Mouse (Mus musculus) T-helper 1 cell (primary cell): ENCODE measurements around the gene Mgat4b.

Experiments used
- in situ Hi-C: fragments of 300-600 bp; cut with MboI, MseI; formaldehyde crosslinking; loops from one replicate; pipeline ENCODE4 v1.15.1; 2025; ENCODE audit warnings: high pct_unique_total_duplicates

The Mgat4b gene

DNA sequence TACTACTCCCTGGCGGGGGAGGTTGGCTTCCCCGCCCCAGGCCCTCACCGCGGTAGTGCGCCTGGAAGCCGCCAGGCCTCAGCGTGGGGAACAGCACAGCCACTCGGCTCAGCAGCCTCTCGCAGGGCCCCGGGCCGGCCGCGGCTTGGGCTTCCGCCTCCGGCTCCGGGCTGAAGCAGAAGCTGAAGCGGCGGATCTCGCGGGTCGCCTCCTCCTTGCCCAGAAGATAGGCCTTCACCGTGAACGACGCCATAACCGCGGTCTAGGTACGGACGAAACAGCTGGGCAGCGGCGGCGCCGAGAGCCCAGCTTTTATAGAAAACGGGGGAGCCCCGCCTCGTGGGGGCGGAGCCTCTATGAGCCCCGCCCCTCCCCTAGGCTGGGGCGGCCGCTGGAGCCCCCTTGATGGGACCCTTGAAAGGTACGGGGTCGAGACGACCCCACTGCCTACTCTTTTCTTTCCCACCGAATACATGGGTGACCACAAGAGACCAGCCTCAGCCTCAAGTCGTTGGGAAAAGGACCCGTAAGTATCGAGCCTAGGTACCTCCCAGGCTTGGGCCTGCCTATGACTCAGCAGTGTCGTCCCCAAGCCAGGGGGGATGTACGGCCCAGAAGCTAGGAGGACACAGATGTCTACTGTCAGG, at the start of gene Mgat4b, which contains the start of gene Sqstm1:
Mgat4b (plus strand) TSS at position 386 of the 647 bp plus-strand sequence.
Sqstm1 (minus strand) TSS at position 323 of the 647 bp plus-strand sequence.
- in situ Hi-C loops = loop anchor here (10.0 kb wide), 1 partner anchor 1336 kb away; the partner anchor contains the start of gene Irgm1

DNA sequence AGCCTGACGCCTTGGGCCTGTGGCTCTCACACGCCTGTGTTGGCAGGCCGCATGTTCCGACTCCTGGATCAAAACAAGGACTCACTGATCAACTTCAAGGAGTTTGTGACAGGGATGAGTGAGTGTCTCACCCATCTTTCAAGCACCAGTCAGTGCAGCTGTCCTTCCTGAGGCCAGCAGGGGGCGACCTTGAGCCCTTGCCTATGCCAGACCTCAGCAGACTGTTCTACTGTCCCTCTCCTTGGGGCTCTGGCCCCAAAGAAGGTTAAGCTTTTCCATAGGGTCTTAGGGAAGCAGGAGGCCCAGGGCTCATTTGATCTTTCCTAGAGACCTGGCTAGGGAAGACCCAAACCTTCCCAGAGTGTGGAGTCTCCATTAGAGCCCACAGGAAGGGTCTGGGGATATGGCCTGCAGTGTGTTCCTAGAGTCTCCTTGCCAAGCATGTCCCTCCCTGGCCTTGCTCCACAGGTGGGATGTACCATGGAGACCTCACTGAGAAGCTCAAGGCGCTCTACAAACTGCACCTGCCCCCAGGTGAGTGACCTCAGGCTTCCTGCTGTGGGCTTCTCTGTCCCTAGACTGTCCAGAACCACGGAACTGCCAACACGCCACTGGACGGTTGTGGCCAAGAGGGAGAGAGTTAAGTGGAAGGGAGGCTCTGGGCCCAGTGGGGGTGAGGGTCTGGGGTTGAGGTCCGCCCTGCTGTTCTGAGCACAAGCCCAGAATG, 48.9 kb upstream of the Mgat4b start:
- in situ Hi-C loops = loop anchor here (5.0 kb wide), 1 partner anchor 66 kb away; no protein-coding TSS in a partner anchor

DNA sequence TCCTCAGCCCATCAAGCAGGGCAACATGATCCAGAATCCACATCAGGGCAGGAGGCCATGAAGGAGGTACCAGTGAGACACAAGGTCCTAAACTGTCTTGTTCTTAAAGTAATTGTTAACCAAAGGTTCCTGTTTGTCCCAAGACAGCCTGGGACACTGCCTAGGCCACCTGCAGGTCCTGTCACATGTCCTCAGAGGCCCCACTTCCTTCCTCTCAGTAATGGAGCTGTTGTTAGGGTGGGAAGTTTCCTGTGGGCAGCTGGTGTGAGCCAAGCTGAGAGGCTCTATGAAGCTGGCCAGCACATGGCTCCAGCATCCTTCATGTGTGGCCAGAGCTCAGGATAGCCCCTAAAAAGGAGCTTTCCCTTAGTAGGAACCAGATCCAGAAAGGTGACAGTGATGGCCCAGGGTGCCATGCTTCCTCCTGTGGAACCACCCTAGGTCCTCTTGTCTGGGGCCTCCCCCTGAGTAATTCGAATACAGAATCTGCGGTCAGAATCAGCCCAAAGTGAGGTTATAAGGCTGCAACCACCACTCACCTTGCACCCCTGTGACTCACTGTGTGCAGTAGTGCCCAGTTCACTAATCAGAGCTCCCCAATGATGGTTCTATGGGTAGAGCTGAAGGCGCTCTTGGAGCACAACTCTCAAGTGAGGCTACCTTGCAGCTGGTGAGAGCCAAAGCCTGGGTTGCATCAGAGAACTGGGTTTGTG, 48.2 kb upstream of the Mgat4b start:
- in situ Hi-C loops = loop anchor here (5.0 kb wide), 1 partner anchor 65 kb away; no protein-coding TSS in a partner anchor

DNA sequence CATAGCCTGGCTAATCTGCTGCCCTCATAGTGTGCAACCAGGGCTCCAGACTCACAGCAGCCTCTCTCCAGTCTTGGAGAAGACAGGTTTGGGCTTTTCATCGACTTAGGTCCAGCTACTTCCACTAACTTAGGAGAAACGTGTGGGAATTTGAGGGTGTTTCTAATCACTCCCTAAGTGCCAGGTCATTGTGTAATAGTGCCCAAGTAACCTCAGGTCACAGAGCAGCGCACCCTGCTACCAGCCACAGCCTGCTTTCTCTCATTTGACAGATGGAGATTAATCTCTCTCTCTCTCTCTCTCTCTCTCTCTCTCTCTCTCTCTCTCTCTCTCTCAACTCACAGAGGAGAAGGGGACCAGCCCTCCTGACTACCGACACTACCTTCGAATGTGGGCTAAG, 42.3 kb upstream of the Mgat4b start:
- in situ Hi-C loops = no loop called here

DNA sequence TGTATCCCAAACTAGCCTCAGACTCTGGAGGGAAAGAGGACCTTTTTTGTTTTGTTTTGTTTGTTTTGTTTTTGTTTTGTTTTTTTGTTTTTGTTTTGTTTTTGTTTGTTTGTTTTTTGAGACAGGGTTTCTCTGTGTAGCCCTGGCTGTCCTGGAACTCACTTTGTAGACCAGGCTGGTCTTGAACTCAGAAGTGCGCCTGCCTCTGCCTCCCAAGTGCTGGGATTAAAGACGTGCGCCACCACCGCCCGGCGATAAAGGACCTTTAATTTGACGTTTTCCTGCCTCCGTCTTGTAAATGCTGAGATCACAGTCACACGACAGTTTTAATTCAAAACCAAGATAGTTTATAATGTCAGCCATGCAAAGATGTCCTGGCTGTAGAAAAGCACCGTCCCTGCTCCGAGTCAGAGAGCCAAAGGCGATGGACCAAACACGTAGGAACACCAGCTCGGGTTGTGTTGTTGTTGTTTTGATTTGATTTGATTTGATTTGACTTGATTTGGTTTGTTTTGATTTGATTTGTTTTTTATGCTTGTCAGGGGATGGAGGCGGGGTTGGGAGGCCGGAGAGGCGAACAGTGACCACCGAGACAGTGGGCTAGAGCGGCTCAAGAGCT, 36.5 kb upstream of the Mgat4b start, which contains the start of gene Mrnip:
Mrnip (plus strand) TSS at position 334 of the 619 bp plus-strand sequence.
- in situ Hi-C loops = loop anchor here (10.0 kb wide), 1 partner anchor 711 kb away; the partner anchor contains the start of gene Zfp454

DNA sequence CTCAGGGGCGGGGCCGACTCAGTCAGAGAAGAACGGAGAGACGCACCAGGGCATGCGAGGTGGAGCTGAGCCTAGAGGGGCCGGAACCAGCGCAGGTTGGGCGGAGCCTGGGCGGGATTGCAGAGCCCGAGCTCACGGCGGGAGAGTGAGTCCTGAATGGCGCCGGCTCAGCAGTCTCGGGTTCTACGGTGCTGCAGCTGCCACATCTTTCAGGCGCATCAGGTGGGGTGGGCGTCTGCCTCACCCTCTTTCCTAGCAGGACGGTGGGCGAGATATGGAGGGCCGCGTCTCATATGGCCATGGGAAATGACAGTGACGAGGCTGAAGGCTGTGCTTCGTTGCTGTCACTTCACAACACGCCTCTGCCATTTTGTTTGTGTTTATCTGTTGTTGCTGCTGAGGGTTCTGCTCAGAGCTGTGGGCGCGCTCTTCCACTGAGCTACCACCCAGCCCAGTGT, 35.9 kb upstream of the Mgat4b start:
- in situ Hi-C loops = loop anchor here (10.0 kb wide), 1 partner anchor 710 kb away; the partner anchor contains the start of gene Zfp454

DNA sequence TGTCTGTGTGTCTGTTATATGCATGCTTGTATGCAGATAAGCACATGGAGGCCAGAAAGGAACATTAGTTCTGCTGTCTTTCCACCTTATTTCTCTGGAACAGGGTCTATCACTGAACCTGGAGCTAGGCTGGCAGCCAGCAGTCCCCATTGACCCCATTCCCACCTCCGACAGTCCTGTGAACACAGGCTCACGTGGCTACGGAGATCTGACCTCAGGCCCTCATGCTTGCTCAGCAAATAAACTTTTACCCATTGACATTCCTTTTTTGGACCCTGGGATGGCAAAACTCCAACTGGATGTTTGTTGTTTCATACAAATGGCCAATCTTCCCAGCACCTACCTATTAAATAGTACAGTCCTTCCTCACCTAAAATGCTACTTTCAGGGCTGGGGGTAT, 34.3 kb upstream of the Mgat4b start:
- in situ Hi-C loops = loop anchor here (10.0 kb wide), 1 partner anchor 708 kb away; the partner anchor contains the start of gene Zfp454

DNA sequence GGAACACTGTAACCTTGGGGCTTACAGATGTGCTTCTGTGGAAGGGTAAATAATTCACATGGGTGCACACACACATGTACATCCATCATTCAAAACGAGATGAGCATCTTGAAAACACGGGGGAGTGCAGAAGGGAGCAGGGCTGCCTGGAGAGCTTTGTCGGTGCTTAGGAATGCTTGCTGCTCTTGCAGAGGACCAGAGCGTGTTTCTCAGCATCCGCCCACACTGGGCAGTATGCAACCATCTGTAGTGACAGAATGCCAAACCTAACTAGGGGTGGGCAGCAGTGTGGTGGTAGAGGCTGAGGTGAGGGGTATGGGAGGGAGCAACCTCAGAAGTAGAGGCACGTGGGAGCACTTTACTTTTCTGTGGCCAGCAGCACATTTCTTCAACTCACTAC, 33.6 kb upstream of the Mgat4b start:
- in situ Hi-C loops = loop anchor here (10.0 kb wide), 1 partner anchor 708 kb away; the partner anchor contains the start of gene Zfp454

DNA sequence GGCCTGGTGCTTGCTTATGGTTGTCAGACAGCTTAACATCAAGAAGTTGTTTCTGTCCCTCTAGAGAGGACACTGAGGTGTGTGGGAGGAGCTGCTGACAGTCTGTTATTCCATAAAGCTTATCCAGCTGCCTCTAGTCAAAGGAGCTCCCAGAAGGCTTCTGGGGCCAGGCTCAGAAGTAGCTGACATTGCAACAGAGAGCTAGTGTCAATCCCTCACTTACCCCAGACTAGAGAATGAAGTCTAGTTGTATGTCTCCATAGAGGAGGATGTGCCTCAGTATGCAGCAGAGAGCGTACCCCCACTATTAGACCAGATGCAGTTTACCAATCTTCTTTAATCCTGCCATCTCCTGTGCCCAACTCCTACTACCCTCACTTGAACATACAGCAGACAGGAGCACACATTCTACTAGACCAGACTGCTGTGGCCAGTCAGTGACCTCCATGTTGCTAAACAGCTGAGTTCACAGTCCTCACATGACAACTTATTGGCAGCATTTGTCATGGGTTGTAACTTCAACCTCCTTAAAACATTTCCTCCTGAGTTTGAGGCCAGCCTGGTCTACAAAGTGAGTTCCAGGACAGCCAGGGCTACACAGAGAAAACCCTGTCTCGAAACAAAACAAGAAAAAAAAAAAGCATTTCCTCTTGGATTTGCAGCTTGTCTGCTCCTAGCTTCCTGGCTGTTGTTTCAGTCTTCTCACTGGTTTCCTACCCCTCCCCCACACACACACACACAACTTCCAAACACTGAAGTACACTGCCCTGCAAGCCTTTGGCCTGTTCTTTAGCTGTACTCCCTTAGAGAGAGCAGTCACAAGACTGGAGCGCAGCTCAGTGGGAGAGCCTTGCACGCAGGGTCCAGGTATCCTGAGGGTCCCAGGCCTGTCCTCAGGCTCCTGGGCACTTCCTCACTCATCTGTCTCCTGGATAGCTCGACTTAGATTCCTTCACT, 31.9 kb upstream of the Mgat4b start:
- in situ Hi-C loops = loop anchor here (10.0 kb wide), 1 partner anchor 706 kb away; the partner anchor contains the start of gene Zfp454

DNA sequence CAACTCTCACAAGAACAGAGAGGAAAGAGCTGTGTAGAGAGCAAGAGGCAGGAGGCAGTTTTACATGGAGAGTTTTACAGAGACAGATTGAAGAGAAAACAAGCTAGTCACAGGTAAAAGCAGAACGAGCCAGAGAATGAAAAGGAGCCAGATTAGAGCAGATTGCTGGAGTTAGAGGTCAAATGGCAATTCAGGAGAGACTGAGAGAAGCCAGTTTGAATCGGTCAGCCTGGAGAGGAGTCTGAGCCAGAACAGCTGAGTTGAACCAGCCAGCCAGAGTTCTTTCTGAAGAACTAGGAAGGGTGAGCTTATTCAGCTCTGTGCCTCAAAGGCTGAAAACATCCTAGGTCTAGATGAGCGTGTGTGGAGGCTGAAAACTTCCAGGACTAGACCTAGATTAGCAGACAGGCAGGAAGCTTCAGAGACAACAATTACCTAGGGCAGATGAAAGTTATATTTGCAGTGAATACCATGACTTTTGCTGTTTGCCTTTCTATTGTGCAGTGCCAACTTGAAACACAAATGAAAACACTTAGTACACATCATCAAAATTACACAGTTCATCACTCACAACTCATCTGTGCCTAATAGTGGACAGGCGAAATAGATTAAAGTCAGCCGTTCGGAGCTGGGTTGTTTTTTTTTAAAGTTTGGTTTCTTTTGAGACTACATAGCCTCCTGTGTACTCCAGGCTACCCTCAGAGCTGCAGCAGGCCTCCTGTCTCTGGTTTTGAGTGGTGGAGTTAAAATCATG, 30.0 kb upstream of the Mgat4b start:
- in situ Hi-C loops = no loop called here

DNA sequence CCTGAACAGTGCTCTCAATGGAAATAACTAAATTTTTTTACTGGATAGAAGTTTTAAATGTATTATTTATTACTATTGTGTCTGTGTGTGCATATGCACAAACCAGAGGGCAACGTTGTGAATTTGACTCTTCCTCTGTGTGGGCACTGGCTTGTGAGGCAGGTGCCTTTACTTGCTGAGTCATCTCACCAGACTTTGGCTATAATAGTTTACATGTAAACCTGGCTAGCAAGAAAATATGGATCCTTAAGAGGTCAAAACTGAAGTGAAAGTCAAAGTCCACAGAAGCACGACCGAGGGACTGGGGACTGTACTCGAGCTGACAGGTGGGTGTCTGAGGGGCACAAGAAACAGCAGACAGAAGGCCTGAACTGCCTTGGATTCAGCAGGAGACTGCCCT, 28.0 kb upstream of the Mgat4b start:
- in situ Hi-C loops = no loop called here

DNA sequence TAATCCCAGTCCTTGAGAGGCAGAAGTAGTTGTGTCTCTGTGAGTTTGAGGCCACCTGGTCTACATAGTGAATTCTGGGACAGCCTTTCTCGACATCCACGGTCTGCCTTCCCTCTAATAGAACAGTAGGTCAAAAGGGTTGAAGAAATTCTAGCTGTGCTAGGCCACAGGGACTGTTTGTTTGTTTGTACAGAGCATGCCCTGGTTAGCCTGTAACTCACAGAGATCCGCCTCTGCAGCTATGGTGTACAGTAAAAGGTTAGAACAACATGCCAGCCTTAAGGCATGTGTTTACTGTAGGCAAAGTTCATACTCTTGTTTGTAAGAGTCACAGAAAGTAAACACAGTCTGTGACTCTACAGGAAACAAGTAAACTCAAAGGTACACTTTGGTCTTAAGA, 25.9 kb upstream of the Mgat4b start:
- in situ Hi-C loops = no loop called here

DNA sequence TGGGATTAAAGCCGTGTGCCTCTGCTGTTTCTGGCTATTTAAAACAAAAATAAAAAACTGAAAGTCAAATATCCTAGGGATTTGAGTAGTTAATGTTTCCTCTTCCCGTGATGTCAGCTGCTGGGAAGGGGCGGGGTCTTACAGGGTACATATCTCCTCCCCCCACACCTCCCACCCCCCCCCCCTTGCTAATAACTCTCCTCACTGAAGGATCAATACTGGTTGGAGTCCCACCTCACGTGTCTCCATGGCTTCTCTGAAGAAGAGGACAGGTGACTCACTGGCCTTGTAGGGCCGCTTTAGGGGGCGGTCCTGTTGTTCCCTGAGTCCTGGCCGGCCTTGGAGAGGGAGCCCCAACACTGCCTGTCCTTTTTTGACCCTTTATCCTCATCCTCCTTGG, 22.0 kb upstream of the Mgat4b start:
- in situ Hi-C loops = no loop called here

DNA sequence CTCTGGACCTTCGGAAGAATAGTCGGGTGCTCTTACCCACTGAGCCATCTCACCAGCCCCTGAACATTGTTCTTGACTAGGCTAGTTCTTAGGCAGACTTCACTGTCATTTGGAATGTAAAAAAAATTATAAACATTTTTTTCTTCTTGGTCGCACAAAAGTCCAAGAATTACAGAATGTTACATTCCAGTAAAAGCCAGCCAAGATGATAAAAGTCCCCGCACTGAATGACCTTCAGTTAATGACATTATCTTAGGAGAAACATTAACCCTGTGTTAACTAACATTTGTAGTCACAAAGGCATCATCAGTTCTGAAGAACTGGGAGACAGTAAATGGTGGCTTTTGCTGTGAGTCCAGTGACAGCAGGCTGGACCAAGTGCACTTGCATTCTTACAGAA, 20.3 kb upstream of the Mgat4b start:
- in situ Hi-C loops = loop anchor here (10.0 kb wide), 1 partner anchor 996 kb away; no protein-coding TSS in a partner anchor

DNA sequence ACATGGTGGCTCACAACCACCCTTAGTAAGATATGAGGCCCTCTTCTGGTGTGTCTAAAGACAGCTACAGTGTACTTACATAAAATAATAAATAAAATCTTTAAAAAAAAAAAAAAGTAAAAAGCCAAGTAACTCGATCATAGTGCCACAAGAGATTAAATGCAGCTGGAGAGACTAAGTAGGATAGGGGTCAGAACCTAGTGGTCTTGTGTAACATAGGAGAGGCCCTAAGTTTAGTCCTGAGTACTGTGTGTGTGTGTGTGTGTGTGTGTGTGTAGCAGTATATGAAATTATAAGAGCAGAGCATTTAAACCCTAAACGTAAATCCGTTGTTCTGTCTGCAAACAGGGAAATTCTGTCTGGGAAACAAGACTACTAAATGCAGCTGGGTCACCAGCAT, 18.4 kb upstream of the Mgat4b start:
- in situ Hi-C loops = loop anchor here (10.0 kb wide), 1 partner anchor 997 kb away; no protein-coding TSS in a partner anchor

DNA sequence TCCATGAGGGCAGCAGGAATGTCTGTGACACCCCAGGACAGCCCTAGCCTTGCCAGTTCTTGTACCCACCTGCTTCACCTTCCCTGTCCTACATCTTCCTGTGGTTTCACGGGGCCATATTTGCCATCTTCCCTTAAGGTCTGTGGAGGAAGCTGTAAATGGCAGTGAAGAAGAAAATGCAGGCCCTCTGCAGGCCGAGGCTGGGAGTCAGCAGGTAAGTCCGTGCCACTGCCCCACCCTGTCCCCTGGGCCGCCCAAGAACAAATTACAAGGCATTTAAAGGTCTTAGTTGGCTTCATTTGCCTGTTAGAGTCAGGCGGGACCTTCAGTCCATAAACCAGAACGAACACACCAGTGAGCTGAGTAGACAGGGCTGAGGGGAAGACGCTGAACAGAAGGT, 16.6 kb upstream of the Mgat4b start:
- in situ Hi-C loops = loop anchor here (10.0 kb wide), 1 partner anchor 999 kb away; no protein-coding TSS in a partner anchor

DNA sequence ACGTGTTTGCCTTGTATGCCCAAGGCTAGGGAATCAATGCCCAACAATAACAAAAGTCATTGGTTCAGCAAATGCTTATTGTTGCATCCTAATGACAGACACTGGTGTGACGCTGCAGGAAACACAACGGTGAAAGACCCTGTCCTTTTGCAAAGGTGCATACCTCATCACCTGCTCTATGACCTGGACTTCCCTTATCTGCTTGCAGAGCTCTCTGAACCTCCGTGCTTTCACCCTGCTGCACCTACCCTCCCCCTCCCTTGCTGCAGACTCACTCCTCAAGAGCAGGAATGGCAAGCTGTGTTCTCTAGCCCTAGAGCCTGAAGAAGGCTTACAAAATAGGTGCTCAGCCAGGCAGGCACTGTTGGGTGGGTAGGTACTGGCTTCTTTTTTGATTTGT, 15.9 kb upstream of the Mgat4b start:
- in situ Hi-C loops = loop anchor here (10.0 kb wide), 1 partner anchor 1000 kb away; no protein-coding TSS in a partner anchor

DNA sequence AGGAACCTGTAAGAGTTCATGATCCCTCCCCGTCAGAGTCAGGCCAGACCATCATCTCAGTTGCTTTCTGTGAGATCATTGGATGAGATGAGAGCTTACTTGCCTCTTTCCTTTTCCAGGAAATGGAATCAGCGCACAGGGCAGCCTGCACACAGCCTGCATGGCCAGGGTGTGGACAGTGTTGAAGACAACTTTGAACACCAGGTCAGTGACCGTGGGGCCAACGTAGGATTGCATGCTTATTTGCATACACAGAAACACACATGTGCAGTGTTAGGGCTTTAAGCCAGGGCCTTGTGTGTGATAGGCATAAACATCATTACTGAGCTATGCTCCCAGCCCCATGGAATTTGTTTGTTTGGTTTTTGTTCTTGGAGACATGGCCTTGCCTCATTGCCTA, 13.2 kb upstream of the Mgat4b start:
- in situ Hi-C loops = loop anchor here (10.0 kb wide), 1 partner anchor 1003 kb away; no protein-coding TSS in a partner anchor
